Mouse (Mus musculus): ENCODE results near the gene Mrpl35. TPM values are rescaled to one million over a fixed set of nuclear protein-coding genes. Genes with fewer than 3 reads are reported as not detected.

Mrpl35 gene
- polyA plus RNA-seq, 1 experiment from 2014 or later: 47.1 TPM

DNA sequence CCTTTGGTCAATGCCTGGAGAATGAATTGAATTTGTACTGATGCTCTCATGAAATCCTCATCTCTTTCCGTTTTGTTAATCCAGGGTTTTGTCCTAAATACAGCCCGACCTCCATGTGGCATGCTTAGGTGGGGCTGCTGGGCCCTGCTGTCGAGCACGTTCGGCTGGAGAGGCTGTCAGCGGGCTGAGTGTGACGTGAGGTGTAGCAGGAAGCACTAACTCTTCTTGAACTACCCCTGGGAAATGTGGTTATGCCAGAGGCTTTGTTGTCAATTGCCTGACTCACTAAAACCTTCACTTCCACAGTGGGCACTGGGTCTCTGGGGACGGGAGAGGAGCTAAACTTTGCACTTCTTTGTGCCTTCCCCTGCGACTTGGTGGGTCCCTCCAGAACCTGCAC, 38.4 kb downstream of the Mrpl35 start:
- no peak overlapping the region for H3K9ac ChIP-seq
- H3K4me3 ChIP-seq: no peak overlapping the region
- no peaks in the 10 kb centered on the region for H3K4me1 ChIP-seq
- H3K27ac ChIP-seq: no peak overlapping the region
- no peaks in the 10 kb centered on the region for H3K27me3 ChIP-seq
- no peaks in the 10 kb centered on the region for H3K9me3 ChIP-seq (replicated peaks)
- whole genome bisulfite sequencing: 83% methylated on average over 9 of the region's 9 CpGs
- H3K4me2 ChIP-seq (replicated peaks): no peak overlapping the region
- H3K36me3 ChIP-seq: peaks cover 13% of the 10 kb centered on the region; the same call in 1 of the 2 replicates
- no peak for ATAC-seq (ENCODE audit: low FRiP score)

DNA sequence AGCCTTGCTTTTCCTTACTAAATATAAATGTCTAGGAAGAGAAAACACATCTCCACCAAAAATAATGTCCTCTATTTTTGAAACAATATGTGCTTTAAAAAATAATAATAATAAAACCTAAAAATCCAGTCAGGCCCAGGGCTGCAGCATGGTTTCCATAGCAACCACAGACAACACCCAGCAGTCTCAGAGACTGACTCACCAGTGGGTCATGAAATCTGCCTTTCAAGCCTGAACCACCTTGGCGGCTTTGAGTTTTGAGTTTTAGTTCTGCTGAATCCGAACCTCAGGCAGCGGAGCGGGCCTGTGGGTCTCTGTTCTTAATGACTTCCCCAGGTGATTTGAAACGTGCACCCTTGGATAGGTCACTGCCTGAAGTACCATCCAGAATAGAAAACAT, 43.6 kb downstream of the Mrpl35 start:
- Histone ChIP-seq H3K9me3 (replicated peaks) (no peaks in the 10 kb centered on the region), H3K9ac (no peak overlapping the region), H3K27me3 (no peaks in the 10 kb centered on the region), H3K4me1 (no peaks in the 10 kb centered on the region), H3K4me2 (replicated peaks) (no peak overlapping the region), H3K27ac (no peak overlapping the region), H3K4me3 (no peak overlapping the region), H3K36me3 (peaks cover 34% of the 10 kb centered on the region)
- WGBS: 85% methylated on average over 5 of the region's 5 CpGs
- no peak for ATAC-seq (ENCODE audit: low FRiP score)

- Histone ChIP-seq H3K27ac (no peak overlapping the region), H3K27me3 (no peaks in the 10 kb centered on the region), H3K9me3 (replicated peaks) (no peaks in the 10 kb centered on the region), H3K4me3 (no peak overlapping the region), H3K9ac (no peak overlapping the region), H3K4me2 (replicated peaks) (no peak overlapping the region), H3K36me3 (peaks cover 37% of the 10 kb centered on the region), H3K4me1 (no peaks in the 10 kb centered on the region)
- no peak for ATAC-seq (ENCODE audit: low FRiP score)
- WGBS: 94% methylated on average over 7 of the region's 7 CpGs
Measured at GRCm38 (mm10) chr6:71780431-71780830, 46.3 kb downstream of the Mrpl35 start.

DNA sequence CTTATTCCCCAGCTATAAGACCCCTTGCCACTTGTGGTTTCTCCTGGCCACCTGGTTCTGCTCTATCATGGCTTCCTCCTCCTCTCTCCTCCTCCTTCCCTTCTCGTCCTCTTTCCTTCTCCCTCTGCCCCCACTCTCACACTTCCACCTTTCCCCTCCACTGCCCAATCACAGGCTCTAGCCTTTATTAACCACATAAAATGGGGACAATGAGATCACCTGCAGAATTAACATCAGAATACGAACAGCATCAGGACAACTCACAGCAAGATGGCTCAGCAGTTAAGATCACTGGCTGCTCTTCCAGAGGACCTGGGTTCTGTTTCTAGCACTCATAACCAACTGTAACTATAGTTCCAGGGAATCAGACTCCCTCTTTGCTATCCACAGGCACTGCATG, 46.9 kb downstream of the Mrpl35 start:
- Histone ChIP-seq H3K27me3 (no peaks in the 10 kb centered on the region), H3K4me1 (no peaks in the 10 kb centered on the region), H3K27ac (no peak overlapping the region), H3K9ac (no peak overlapping the region), H3K4me2 (replicated peaks) (no peak overlapping the region), H3K9me3 (replicated peaks) (no peaks in the 10 kb centered on the region), H3K36me3 (peaks cover 37% of the 10 kb centered on the region), H3K4me3 (no peak overlapping the region)
- WGBS: 59% methylated on average over 2 of the region's 2 CpGs
- no peak for ATAC-seq (ENCODE audit: low FRiP score)

GRCm38 (mm10) chr6:71778016-71778415, 48.8 kb downstream of the Mrpl35 start:
- Histone ChIP-seq H3K9ac (no peak overlapping the region), H3K4me2 (replicated peaks) (no peak overlapping the region), H3K27me3 (no peaks in the 10 kb centered on the region), H3K36me3 (peaks cover 32% of the 10 kb centered on the region), H3K4me3 (no peak overlapping the region), H3K9me3 (replicated peaks) (no peaks in the 10 kb centered on the region), H3K27ac (no peak overlapping the region), H3K4me1 (no peaks in the 10 kb centered on the region)
- ATAC-seq (ENCODE audit: low FRiP score): no peak
- 90% methylated on average over 5 of the region's 5 CpGs for WGBS

DNA sequence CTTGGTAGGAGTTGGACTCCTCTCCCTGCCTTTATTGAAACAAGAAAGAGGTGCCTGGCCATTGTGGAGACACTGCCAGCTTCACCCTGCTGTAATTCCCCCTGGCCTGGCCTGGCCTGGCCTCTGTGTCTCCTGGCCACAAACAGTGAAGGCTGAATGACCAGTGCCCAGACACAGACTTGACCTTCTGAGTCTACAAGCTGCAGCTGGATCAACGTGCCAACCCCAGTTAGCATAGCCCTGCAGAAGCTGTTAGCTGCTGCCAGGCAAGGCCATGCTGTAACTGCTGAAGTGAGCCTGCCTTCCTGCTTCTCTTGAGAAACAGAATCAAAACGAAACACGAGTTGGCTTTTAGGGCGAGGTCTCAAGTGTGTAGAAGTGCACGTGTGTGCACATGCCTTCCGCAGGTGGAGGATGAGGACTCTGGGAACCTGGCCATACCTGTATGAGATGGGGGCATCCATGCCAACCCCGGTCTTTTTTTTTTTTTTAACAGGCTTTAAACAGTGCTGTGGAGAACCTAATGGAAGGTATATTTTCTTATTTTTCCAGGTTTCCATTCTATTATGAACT, 54.0 kb downstream of the Mrpl35 start:
- WGBS: 93% methylated on average over 7 of the region's 7 CpGs
- no peak overlapping the region for H3K4me2 ChIP-seq (replicated peaks)
- H3K4me3 ChIP-seq: no peak overlapping the region
- H3K9me3 ChIP-seq (replicated peaks): no peaks in the 10 kb centered on the region
- no peak for ATAC-seq (ENCODE audit: low FRiP score)
- no peak overlapping the region for H3K9ac ChIP-seq
- H3K27ac ChIP-seq: no peak overlapping the region
- H3K36me3 ChIP-seq: peaks cover 25% of the 10 kb centered on the region
- no peaks in the 10 kb centered on the region for H3K4me1 ChIP-seq
- no peaks in the 10 kb centered on the region for H3K27me3 ChIP-seq

DNA sequence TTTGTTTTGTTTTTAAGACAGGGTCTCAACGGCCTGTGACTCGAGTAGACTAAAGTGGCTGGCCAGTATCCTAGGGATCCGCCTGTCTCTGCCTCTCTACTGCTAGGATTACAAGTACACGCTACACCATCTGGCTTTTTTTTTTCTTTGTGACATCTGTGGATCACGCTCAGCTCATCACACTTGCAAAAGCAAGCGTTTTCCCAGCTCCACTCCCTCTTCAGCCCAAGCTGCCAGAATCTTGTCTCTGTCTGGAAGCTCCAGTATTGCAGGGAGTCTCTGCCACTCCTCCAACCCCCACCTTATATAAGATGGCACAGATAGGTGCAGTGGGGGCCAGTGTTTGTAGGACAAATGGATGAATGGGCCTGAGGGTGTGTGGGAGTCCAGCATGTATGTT, 54.6 kb downstream of the Mrpl35 start:
- H3K9ac ChIP-seq: no peak overlapping the region
- 81% methylated on average over 6 of the region's 6 CpGs for WGBS

DNA sequence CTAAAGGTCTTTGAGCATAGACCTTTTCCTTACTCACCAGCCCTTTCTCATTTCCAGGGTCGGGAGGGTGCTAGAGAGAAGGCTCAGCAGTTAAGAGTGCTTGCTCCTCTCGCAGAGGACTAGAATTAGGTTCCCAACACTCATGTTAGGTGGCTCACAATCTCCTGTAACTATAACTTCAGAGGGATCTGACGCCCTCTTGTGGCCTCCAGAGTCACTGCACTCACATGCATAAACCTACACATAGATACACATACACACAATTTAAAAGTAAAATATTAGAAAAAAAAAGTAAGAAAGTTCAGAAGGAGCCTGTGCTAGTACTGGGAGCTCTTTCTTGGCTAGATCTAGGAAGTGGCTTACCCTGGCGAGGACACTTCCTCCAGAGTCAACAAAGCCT, 55.5 kb downstream of the Mrpl35 start:
- Histone ChIP-seq H3K4me2 (replicated peaks) (no peak overlapping the region), H3K9ac (no peak overlapping the region), H3K4me3 (no peak overlapping the region), H3K27ac (no peak overlapping the region), H3K27me3 (no peaks in the 10 kb centered on the region), H3K36me3 (peaks cover 29% of the 10 kb centered on the region), H3K4me1 (no peaks in the 10 kb centered on the region), H3K9me3 (replicated peaks) (no peaks in the 10 kb centered on the region)
- WGBS: 93% methylated on average over 4 of the region's 4 CpGs
- ATAC-seq (ENCODE audit: low FRiP score): no peak

More for the DNA sequence above, 54.6 kb downstream of the Mrpl35 start:
- Histone ChIP-seq H3K9me3 (replicated peaks) (no peaks in the 10 kb centered on the region), H3K4me1 (no peaks in the 10 kb centered on the region), H3K4me3 (no peak overlapping the region), H3K4me2 (replicated peaks) (no peak overlapping the region), H3K27me3 (no peaks in the 10 kb centered on the region), H3K27ac (no peak overlapping the region), H3K36me3 (peaks cover 25% of the 10 kb centered on the region)
- ATAC-seq (ENCODE audit: low FRiP score): no peak

- no peak overlapping the region for H3K27ac ChIP-seq
- no peaks in the 10 kb centered on the region for H3K27me3 ChIP-seq
- H3K36me3 ChIP-seq: peaks cover 32% of the 10 kb centered on the region
- H3K9me3 ChIP-seq (replicated peaks): no peaks in the 10 kb centered on the region
- no peak overlapping the region for H3K9ac ChIP-seq
- no peaks in the 10 kb centered on the region for H3K4me1 ChIP-seq
- 96% methylated on average over 4 of the region's 4 CpGs for WGBS
- H3K4me2 ChIP-seq (replicated peaks): no peak overlapping the region
- ATAC-seq (ENCODE audit: low FRiP score): no peak
- H3K4me3 ChIP-seq: no peak overlapping the region
Measured at GRCm38 (mm10) chr6:71770856-71771255, 55.9 kb downstream of the Mrpl35 start.

- no peaks in the 10 kb centered on the region for H3K27me3 ChIP-seq
- ATAC-seq (ENCODE audit: low FRiP score): no peak
- no peak overlapping the region for H3K4me3 ChIP-seq
- WGBS: 75% methylated on average over 12 of the region's 12 CpGs
- H3K27ac ChIP-seq: no peak overlapping the region
- H3K9me3 ChIP-seq (replicated peaks): no peaks in the 10 kb centered on the region
- no peak overlapping the region for H3K9ac ChIP-seq
- H3K4me1 ChIP-seq: no peaks in the 10 kb centered on the region
- H3K4me2 ChIP-seq (replicated peaks): no peak overlapping the region
- H3K36me3 ChIP-seq: peaks cover 29% of the 10 kb centered on the region
Measured at GRCm38 (mm10) chr6:71769901-71770690, 56.7 kb downstream of the Mrpl35 start.

- no peak for ATAC-seq (ENCODE audit: low FRiP score)
- Histone ChIP-seq H3K36me3 (peaks cover 29% of the 10 kb centered on the region), H3K4me3 (no peak overlapping the region), H3K4me2 (replicated peaks) (no peak overlapping the region), H3K4me1 (no peaks in the 10 kb centered on the region), H3K9ac (no peak overlapping the region), H3K27ac (no peak overlapping the region), H3K9me3 (replicated peaks) (no peaks in the 10 kb centered on the region), H3K27me3 (no peaks in the 10 kb centered on the region)
- 83% methylated on average over 4 of the region's 4 CpGs for WGBS
Measured at GRCm38 (mm10) chr6:71767761-71768160, 59.0 kb downstream of the Mrpl35 start.

Measured in hindbrain, embryonic 12.5 days (tissue).